Mouse (Mus musculus): ENCODE data around the gene Rnf169.

The Rnf169 gene

GRCm38 (mm10) chr7:99980132-99980591, at the start of gene Rnf169:
Gene Rnf169 (minus strand): TSS chr7:99980448.
- peak; percentile 91 for DNase-seq

GRCm38 (mm10) chr7:100029307-100029706, 49.1 kb upstream of the Rnf169 start:
- DNase-seq = peak; percentile 48

DNA sequence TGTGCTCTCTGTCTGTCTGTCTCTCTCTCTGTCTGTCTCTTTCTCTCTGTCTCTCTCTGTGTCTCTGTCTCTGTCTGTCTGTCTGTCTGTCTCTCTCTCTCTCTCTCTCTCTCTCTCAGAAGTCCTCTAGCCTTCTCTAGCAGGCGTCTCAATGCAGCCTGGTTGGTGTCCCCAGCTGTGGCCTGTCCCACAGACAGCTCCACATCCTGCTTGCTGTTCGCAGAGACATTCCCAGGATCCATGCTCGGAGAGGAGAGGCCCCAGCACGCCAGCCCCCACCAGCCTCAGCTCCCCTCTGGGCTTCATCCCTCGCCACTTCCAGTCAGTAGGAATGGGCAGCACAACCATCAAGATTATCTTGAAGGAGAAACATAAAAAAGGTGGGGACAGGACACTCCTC, 47.1 kb upstream of the Rnf169 start:
- DNase-seq = no peak

- DNase-seq = no peak
Observed at GRCm38 (mm10) chr7:100017056-100017455, 36.8 kb upstream of the Rnf169 start.

DNA sequence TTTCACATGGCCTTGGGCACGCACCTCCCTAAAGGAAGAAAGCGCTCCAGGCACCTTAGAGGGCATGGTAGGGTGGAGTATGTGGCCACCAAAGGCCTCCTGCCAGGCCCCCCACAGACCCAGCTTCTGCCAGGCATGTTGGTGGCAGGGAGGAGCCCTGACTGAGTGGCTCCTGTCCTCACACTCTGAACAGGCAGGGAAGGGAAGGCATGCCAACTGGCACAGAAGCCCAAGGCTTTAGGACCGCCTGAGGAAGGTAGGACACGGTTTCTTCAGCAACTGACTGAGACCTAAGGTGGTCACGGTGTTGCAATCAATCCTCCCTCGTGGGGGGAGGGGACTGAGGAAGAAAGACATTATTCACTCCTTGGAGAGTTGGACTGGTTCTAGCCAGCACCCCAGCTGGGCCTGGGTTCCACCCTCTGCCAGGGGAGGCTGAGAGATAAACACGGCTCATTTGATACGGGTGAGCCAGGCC, 33.9 kb upstream of the Rnf169 start:
- DNase-seq = no peak

GRCm38 (mm10) chr7:100012515-100012914, 32.3 kb upstream of the Rnf169 start:
- DNase-seq = no peak

GRCm38 (mm10) chr7:100012085-100012484, 31.8 kb upstream of the Rnf169 start:
- no peak for DNase-seq

GRCm38 (mm10) chr7:100010711-100011110, 30.5 kb upstream of the Rnf169 start:
- DNase-seq = no peak

- peak; percentile 84 for DNase-seq
Observed at GRCm38 (mm10) chr7:100009640-100010039, 29.4 kb upstream of the Rnf169 start.

DNA sequence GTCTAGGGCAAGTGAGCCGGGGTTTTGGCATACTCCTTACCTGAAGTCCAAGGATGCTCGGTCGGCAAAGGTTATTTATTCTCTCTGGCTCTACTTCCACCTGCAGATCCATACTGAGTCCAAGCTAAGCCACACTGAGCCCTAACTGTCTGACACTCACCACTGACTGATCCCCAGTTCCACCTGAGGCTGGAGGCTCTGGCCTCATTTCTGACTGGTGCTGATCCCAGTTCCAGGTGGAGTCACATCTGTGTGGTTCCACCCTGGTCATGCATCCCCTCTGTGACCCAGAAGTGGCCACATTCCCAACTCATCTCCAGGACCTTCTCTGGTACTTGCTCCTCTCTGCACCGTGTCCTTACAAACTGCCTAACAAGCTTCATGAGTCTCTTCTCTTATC, 28.5 kb upstream of the Rnf169 start:
- DNase-seq = no peak

- no peak for DNase-seq
Observed at GRCm38 (mm10) chr7:100006411-100006810, 26.2 kb upstream of the Rnf169 start.

DNA sequence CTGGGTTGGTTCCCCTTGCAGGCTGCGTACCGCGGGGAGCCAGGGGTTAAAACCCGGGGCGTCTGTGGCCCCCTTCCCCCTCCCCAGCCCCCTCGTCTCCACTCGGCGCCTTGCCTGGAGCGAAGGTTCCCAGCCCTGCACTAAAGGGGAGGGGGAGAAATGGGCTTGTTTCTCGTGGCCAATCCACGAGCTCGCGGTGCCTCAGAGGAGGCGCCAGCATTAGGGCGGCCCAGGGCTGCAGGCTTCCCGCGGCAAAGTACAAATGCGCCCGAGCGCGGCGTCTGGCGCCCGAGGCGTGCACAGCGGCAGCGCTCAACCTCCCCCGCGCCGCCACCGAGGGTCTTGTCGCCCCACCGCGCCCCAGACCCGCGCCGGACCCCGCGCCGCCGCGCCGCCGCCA, 25.5 kb upstream of the Rnf169 start, which contains the start of gene Chrdl2:
Gene Chrdl2, plus strand, starts transcription at position 383 of the 400 bp plus-strand sequence.
- DNase-seq = peak; percentile 28

DNA sequence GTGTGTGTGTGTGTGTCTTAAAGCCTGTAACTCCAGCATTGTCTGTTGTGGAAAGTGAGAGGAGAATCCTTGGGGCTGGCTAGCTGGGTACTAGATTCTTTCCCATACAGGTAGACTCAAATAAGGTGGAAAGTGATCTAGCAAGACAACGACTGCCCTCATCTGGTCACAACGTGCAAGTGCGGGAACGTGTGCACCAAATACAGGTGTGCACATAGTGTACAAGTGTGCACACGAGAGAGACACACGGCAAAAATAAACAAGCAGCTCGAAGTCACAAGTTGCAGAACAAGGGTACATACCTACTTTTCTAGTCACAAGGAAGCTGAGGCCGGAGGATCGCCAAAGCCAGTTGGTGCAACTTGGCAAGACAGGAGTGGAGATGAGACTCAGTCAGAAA, 23.5 kb upstream of the Rnf169 start:
- peak; percentile 60 for DNase-seq

DNA sequence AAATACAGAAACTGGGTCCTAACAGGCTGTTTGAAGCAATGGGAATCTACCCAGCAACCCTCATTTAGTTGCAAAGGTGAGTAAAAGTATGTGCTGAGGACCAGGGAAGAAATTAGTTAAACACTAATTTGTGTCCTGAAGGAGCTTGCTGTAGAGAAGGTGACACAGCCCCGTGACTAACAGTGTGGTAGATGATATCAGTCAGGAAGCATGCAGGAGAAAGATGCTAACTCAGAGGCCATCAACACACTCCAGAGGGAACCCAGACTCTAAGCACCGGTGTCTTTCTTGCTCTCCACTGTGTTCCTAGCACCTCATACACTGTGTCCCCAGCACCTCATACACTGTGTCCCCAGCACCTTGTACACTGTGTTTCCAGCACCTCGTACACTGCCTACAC, 18.4 kb upstream of the Rnf169 start:
- DNase-seq = no peak

DNA sequence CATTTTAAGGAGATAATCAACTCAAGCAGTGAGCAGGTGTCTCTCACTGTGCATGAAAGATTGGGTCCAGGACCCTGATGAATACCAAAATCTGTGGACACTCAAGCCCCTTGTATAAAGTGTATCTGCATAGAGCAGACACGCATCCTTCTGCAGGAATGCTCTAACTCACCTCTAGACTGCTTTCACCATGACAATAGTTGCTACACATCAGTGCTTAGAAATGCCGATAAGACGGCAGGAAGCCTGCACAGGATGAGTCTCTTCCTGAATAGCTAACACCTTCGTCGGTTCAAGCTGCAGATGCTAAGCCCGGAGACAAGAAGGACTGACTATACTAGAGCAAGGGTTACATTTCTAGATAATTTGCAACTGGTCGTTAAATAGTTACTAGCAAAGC, 14.9 kb upstream of the Rnf169 start:
- DNase-seq = no peak

- no peak for DNase-seq
Observed at GRCm38 (mm10) chr7:99993159-99993558, 12.9 kb upstream of the Rnf169 start.

- no peak for DNase-seq
Observed at GRCm38 (mm10) chr7:99990990-99991707, 10.9 kb upstream of the Rnf169 start.

- no peak for DNase-seq
Observed at GRCm38 (mm10) chr7:99989844-99990760, 9.9 kb upstream of the Rnf169 start.

- peak; percentile 52 for DNase-seq
Observed at GRCm38 (mm10) chr7:99988725-99989124, 8.5 kb upstream of the Rnf169 start.

DNA sequence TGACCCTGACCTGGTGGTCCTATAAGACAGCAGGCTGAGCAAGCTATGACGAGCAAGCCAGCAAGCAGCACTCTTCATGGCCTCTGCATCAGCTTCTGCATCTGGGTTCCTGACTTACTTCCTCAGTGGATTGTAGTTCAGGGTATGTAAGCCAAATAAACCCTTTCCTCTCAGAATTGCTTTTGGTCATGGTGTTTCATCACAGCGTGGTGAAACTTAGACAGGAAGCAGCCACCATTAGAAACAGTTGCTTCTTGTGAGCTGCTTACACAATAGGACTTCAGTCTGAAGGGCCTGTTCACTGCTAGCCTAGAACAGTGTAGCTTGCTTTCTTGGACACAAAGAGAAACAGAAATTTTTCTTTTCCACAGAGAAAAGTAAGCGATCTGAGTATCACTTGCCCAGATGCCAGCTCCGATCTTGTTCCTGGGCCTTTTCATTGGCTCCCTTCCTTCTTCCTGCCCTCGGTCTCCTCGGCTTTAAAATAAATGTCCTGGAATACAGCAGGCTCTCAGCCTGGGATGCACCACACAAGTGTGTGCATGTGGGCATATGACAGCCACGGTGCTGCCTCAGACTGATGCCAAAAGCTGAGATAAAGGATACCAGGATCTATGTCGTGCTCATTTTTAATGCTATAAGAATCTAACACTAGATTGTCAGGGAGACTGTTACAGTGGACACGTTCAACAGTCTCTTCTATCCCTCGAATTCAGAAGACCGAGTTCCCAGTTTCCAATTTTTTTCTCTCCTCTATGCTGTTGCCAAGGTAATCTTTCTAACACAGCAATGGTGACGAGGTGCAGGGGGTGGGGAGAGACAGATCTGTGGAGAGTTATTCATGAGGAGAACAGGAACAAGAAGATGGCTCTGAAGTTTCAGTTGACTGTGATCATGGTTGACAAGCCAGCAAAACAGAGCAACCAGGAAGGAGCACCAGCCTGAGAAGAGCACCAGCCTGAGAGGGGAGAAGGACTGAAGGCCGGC, 2.3 kb upstream of the Rnf169 start:
- DNase-seq = no peak

DNA sequence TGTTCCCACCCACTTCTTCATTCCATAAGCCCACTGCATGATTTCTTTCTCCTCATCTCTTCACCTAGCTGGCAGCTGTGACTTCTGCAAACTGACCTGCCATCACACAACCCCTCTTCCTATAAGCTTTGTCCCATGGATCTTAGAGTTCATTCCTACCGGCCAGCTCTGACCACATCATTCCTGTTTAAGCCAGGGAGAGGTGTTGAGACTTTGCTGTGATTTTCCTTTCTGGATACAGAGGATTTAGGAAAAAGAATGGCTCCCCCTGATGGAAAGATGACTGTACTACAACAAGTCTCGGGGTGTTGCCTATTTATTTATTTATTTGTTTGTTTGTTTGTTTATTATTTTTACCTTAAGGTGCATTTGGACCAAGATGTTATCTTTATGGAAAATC, 1.1 kb upstream of the Rnf169 start:
- DNase-seq = no peak

GRCm38 (mm10) chr7:99979546-99980131, 609 bp downstream of the Rnf169 start:
- peak; percentile 57 for DNase-seq
